Mouse (Mus musculus): ENCODE results near the gene Zfp710.

DNA sequence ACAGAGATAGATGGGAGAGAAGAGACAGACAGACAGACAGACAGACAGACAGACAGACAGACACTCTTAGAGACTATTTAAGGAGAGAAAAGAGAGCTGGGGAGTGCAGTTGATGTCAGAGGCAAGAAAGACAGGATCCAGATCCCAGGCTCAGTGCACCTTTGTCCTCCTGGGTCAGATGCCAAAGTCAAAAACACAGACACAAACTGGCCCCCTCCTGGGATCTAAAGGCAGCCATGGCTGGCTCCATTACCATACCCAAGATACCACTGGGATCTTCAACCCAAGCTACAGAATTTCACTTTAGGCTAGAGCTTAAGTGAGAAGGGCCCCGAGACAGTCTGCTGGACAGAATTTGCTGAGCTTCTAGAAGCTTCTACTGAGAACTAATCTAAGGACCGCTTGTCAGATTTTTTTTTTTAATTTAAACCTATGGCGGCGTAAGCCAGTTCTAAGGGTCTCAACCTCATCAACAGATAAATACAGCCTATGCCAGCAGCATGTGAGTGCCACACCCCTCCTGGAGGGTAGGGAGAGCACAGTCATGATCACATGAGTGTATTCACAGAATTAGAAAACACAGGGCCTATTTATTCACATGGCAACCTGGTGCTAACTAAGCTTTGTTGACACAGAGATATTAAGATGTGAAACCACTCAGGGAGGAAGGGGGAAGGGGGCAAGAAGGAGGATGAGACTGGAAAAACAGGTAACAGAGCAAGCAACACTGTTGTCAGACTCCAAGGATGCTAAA is 81.2 kb downstream of the Zfp710 start:
- TF ChIP-seq CTCF (IDR thresholded peaks at IDR 0.05; ENCODE audit: control insufficient read depth, insufficient read depth, insufficient read length): no peak
- TF ChIP-seq USF1 (IDR thresholded peaks at IDR 0.05; ENCODE audit: low read depth): no peak
- TF ChIP-seq MYOG (IDR thresholded peaks at IDR 0.05; ENCODE audit: control insufficient read depth, extremely low read depth, insufficient read length): no peak
- no peak for TF ChIP-seq MAX (IDR thresholded peaks at IDR 0.05)
- TF ChIP-seq FOSL1 (IDR thresholded peaks at IDR 0.05; ENCODE audit: insufficient read depth, low read length, poor library complexity, severe bottlenecking): no peak
